Mouse (Mus musculus) megakaryocyte, embryonic 14.5 days (primary cell): ENCODE results near the gene Adgrl3. TPM values are rescaled to one million over a fixed set of nuclear protein-coding genes. Genes with fewer than 3 reads are reported as not detected.

Experiments used
- H3K27me3 ChIP-seq: replicated peaks from 2 replicates; pipeline ENCODE3; 2012; ENCODE audit warnings: inconsistent platforms
- H3K36me3 ChIP-seq: replicated peaks from 2 replicates; pipeline ENCODE3; 2012; ENCODE audit warnings: low read length, inconsistent platforms, mixed read lengths
- H3K4me1 ChIP-seq: 2 replicates; pipeline ENCODE4 v1.6.1; 2012; ENCODE audit warnings: inconsistent platforms
- H3K4me3 ChIP-seq: replicated peaks from 2 replicates; pipeline ENCODE3; 2012; ENCODE audit warnings: moderate library complexity, mild to moderate bottlenecking, inconsistent platforms
- H3K9me3 ChIP-seq: 2 replicates; pipeline ENCODE4 v1.6.1; 2012; ENCODE audit warnings: inconsistent platforms
- FLI1 ChIP-seq: IDR thresholded peaks from 2 replicates; pipeline ENCODE4 v1.6.1; 2012; ENCODE audit warnings: low read length, inconsistent platforms, mixed read lengths
- GATA1 ChIP-seq: IDR thresholded peaks from 3 replicates; pipeline ENCODE4 v1.6.1; 2012; ENCODE audit warnings: mixed read lengths, low read length, inconsistent platforms, borderline replicate concordance
- polyA plus RNA-seq: library from polyadenylated mRNA; stranded (reverse); fragments of >175 nt; gene quantifications from 2 replicates; pipeline ENCODE4 v1.2.3, GENCODE M21; 2012; ENCODE audit warnings: low replicate concordance; ENCODE audit not compliant: insufficient read depth

The Adgrl3 gene
- polyA plus RNA-seq, 1 experiment: 0.10 TPM

- no peaks in the 10 kb centered on the region for H3K4me1 ChIP-seq
- TF ChIP-seq FLI1 (no peak), GATA1 (no peak)
- H3K9me3 ChIP-seq: no peaks in the 10 kb centered on the region
- H3K4me3 ChIP-seq: no peak overlapping the region
- no peaks in the 10 kb centered on the region for H3K36me3 ChIP-seq
- no peaks in the 10 kb centered on the region for H3K27me3 ChIP-seq
These were observed 339.6 kb downstream of the Adgrl3 start for GRCm38 (mm10) chr5:81359560-81359959.

- Histone ChIP-seq H3K4me1 (no peaks in the 10 kb centered on the region), H3K9me3 (no peaks in the 10 kb centered on the region), H3K4me3 (no peak overlapping the region), H3K27me3 (no peaks in the 10 kb centered on the region), H3K36me3 (no peaks in the 10 kb centered on the region)
- TF ChIP-seq FLI1 (no peak), GATA1 (no peak)
These were observed 344.3 kb downstream of the Adgrl3 start for GRCm38 (mm10) chr5:81364198-81364643.

GRCm38 (mm10) chr5:81365250-81365649, 345.3 kb downstream of the Adgrl3 start:
- no peaks in the 10 kb centered on the region for H3K9me3 ChIP-seq
- TF ChIP-seq FLI1 (no peak), GATA1 (no peak)
- no peaks in the 10 kb centered on the region for H3K4me1 ChIP-seq
- no peak overlapping the region for H3K4me3 ChIP-seq
- H3K36me3 ChIP-seq: no peaks in the 10 kb centered on the region
- no peaks in the 10 kb centered on the region for H3K27me3 ChIP-seq

GRCm38 (mm10) chr5:81370126-81370850, 350.4 kb downstream of the Adgrl3 start:
- Histone ChIP-seq H3K27me3 (no peaks in the 10 kb centered on the region), H3K9me3 (no peaks in the 10 kb centered on the region), H3K4me1 (no peaks in the 10 kb centered on the region), H3K4me3 (no peak overlapping the region), H3K36me3 (no peaks in the 10 kb centered on the region)
- TF ChIP-seq FLI1 (no peak), GATA1 (no peak)

GRCm38 (mm10) chr5:81375992-81376391, 356.1 kb downstream of the Adgrl3 start:
- H3K4me1 ChIP-seq: no peaks in the 10 kb centered on the region
- H3K36me3 ChIP-seq: no peaks in the 10 kb centered on the region
- H3K9me3 ChIP-seq: no peaks in the 10 kb centered on the region
- H3K27me3 ChIP-seq: no peaks in the 10 kb centered on the region
- H3K4me3 ChIP-seq: no peak overlapping the region
- TF ChIP-seq FLI1 (no peak), GATA1 (no peak)

- Histone ChIP-seq H3K36me3 (no peaks in the 10 kb centered on the region), H3K27me3 (no peaks in the 10 kb centered on the region), H3K4me3 (no peak overlapping the region), H3K9me3 (no peaks in the 10 kb centered on the region), H3K4me1 (no peaks in the 10 kb centered on the region)
- TF ChIP-seq FLI1 (no peak), GATA1 (no peak)
These were observed 385.7 kb downstream of the Adgrl3 start for GRCm38 (mm10) chr5:81405582-81406143.

GRCm38 (mm10) chr5:81417326-81417725, 397.4 kb downstream of the Adgrl3 start:
- Histone ChIP-seq H3K4me3 (no peak overlapping the region), H3K36me3 (no peaks in the 10 kb centered on the region), H3K9me3 (no peaks in the 10 kb centered on the region), H3K4me1 (no peaks in the 10 kb centered on the region), H3K27me3 (no peaks in the 10 kb centered on the region)
- TF ChIP-seq FLI1 (no peak), GATA1 (no peak)

GRCm38 (mm10) chr5:81427393-81427792, 407.5 kb downstream of the Adgrl3 start:
- Histone ChIP-seq H3K4me3 (no peak overlapping the region), H3K27me3 (no peaks in the 10 kb centered on the region), H3K4me1 (no peaks in the 10 kb centered on the region), H3K36me3 (no peaks in the 10 kb centered on the region), H3K9me3 (peaks cover 4% of the 10 kb centered on the region)
- no peak for TF ChIP-seq FLI1
- TF ChIP-seq GATA1: no peak

GRCm38 (mm10) chr5:81436375-81436774, 416.4 kb downstream of the Adgrl3 start:
- no peaks in the 10 kb centered on the region for H3K9me3 ChIP-seq
- no peaks in the 10 kb centered on the region for H3K36me3 ChIP-seq
- no peak for TF ChIP-seq GATA1
- TF ChIP-seq FLI1: no peak
- H3K4me1 ChIP-seq: no peaks in the 10 kb centered on the region
- H3K27me3 ChIP-seq: no peaks in the 10 kb centered on the region
- no peak overlapping the region for H3K4me3 ChIP-seq

GRCm38 (mm10) chr5:81442150-81442549, 422.2 kb downstream of the Adgrl3 start:
- H3K4me1 ChIP-seq: no peaks in the 10 kb centered on the region
- H3K36me3 ChIP-seq: no peaks in the 10 kb centered on the region
- no peaks in the 10 kb centered on the region for H3K9me3 ChIP-seq
- no peaks in the 10 kb centered on the region for H3K27me3 ChIP-seq
- no peak overlapping the region for H3K4me3 ChIP-seq
- TF ChIP-seq FLI1 (no peak), GATA1 (no peak)

GRCm38 (mm10) chr5:81465971-81466370, 446.0 kb downstream of the Adgrl3 start:
- Histone ChIP-seq H3K4me1 (no peaks in the 10 kb centered on the region), H3K27me3 (no peaks in the 10 kb centered on the region), H3K9me3 (no peaks in the 10 kb centered on the region), H3K4me3 (no peak overlapping the region), H3K36me3 (no peaks in the 10 kb centered on the region)
- TF ChIP-seq FLI1: no peak
- no peak for TF ChIP-seq GATA1
